Mouse (Mus musculus): ENCODE measurements around the gene Eya2. TPM values are rescaled to one million over a fixed set of nuclear protein-coding genes. Genes with fewer than 3 reads are reported as not detected.

Eya2 gene
- polyA plus RNA-seq, 1 experiment from 2014 or later: 6.9 TPM

- H3K4me2 ChIP-seq (ENCODE audit: low read depth, low read length): no peak overlapping the region
- H3K27me3 ChIP-seq (ENCODE audit: control insufficient read depth, insufficient read depth, low read depth, low read length): no peaks in the 10 kb centered on the region
- H3K27ac ChIP-seq (ENCODE audit: low read length): no peak overlapping the region
- 18% methylated on average over 14 of the region's 14 CpGs for WGBS
- no peaks in the 10 kb centered on the region for H3K36me3 ChIP-seq (ENCODE audit: control insufficient read depth, insufficient read depth, low read length)
- no peak overlapping the region for H3K9ac ChIP-seq (ENCODE audit: low read length)
- no peak overlapping the region for H3K4me3 ChIP-seq (ENCODE audit: low read length)
- no peaks in the 10 kb centered on the region for H3K9me3 ChIP-seq (ENCODE audit: control insufficient read depth, low read length)
- peak; percentile 42; the same call in 1 of the 2 replicates for ATAC-seq (ENCODE audit: low read depth)
- peaks cover 13% of the 10 kb centered on the region for H3K4me1 ChIP-seq (replicated peaks; ENCODE audit: control insufficient read depth, insufficient read depth, low read length)
These were observed 58.4 kb downstream of the Eya2 start for GRCm38 (mm10) chr2:165653001-165653921.

GRCm38 (mm10) chr2:165654151-165654550, 59.3 kb downstream of the Eya2 start:
- Histone ChIP-seq H3K27me3 (ENCODE audit: control insufficient read depth, insufficient read depth, low read depth, low read length) (no peaks in the 10 kb centered on the region), H3K4me1 (replicated peaks; ENCODE audit: control insufficient read depth, insufficient read depth, low read length) (peaks cover 13% of the 10 kb centered on the region), H3K27ac (ENCODE audit: low read length) (no peak overlapping the region), H3K9ac (ENCODE audit: low read length) (no peak overlapping the region), H3K36me3 (ENCODE audit: control insufficient read depth, insufficient read depth, low read length) (no peaks in the 10 kb centered on the region), H3K9me3 (ENCODE audit: control insufficient read depth, low read length) (no peaks in the 10 kb centered on the region), H3K4me2 (ENCODE audit: low read depth, low read length) (no peak overlapping the region), H3K4me3 (ENCODE audit: low read length) (no peak overlapping the region)
- 38% methylated on average over 9 of the region's 9 CpGs for WGBS
- ATAC-seq (ENCODE audit: low read depth): no peak

DNA sequence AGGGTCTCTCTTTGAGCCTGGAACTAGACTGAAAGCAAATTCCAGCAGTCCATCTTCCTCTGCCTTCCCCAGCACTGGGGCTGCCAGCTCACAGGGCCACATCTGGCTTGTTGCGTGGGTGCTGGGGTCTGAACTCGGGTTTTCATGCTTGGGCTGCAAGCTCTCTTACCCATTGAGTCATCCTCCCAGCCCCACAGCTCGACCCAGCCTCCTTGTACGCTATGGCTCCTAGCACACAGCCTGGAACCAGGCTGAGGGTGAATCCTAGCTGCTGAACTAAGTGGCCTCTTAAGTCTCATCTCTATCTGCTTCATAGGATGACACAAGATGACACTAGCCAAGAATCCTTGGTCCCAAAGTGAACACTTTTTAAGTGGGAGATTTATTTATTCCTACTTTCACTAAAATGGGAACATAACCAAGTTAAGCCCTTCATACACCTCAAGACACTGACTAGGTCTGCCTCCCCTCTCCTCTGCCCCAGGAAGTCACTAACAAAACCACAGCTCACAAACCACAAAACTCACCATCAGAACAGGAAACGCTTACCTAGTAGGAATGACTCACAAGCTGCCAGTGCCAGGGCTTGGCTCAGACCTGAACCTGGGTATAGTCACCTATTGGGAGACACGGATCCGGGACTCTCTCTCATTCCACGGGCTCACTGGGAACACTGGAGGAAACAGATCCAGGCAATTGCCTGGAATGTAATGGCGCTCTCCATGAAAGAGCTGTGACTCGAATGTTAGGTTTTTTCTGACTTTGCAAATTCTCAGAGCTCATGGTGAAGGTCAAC, 60.1 kb downstream of the Eya2 start:
- no peak for ATAC-seq (ENCODE audit: low read depth)
- no peaks in the 10 kb centered on the region for H3K27me3 ChIP-seq (ENCODE audit: control insufficient read depth, insufficient read depth, low read depth, low read length)
- H3K9ac ChIP-seq (ENCODE audit: low read length): no peak overlapping the region
- H3K4me1 ChIP-seq (replicated peaks; ENCODE audit: control insufficient read depth, insufficient read depth, low read length): peaks cover 13% of the 10 kb centered on the region
- 69% methylated on average over 10 of the region's 10 CpGs for WGBS
- no peak overlapping the region for H3K4me2 ChIP-seq (ENCODE audit: low read depth, low read length)
- no peak overlapping the region for H3K27ac ChIP-seq (ENCODE audit: low read length)
- no peaks in the 10 kb centered on the region for H3K36me3 ChIP-seq (ENCODE audit: control insufficient read depth, insufficient read depth, low read length)
- no peaks in the 10 kb centered on the region for H3K9me3 ChIP-seq (ENCODE audit: control insufficient read depth, low read length)
- no peak overlapping the region for H3K4me3 ChIP-seq (ENCODE audit: low read length)

GRCm38 (mm10) chr2:165656541-165656940, 61.7 kb downstream of the Eya2 start:
- Histone ChIP-seq H3K4me2 (ENCODE audit: low read depth, low read length) (no peak overlapping the region), H3K4me1 (replicated peaks; ENCODE audit: control insufficient read depth, insufficient read depth, low read length) (peaks cover 13% of the 10 kb centered on the region), H3K4me3 (ENCODE audit: low read length) (no peak overlapping the region), H3K27ac (ENCODE audit: low read length) (no peak overlapping the region), H3K36me3 (ENCODE audit: control insufficient read depth, insufficient read depth, low read length) (no peaks in the 10 kb centered on the region), H3K9me3 (ENCODE audit: control insufficient read depth, low read length) (no peaks in the 10 kb centered on the region), H3K27me3 (ENCODE audit: control insufficient read depth, insufficient read depth, low read depth, low read length) (no peaks in the 10 kb centered on the region), H3K9ac (ENCODE audit: low read length) (no peak overlapping the region)
- WGBS: 66% methylated on average over 4 of the region's 4 CpGs
- ATAC-seq (ENCODE audit: low read depth): no peak

- H3K27ac ChIP-seq (ENCODE audit: low read length): no peak overlapping the region
- H3K4me1 ChIP-seq (replicated peaks; ENCODE audit: control insufficient read depth, insufficient read depth, low read length): peaks cover 13% of the 10 kb centered on the region
- no peaks in the 10 kb centered on the region for H3K27me3 ChIP-seq (ENCODE audit: control insufficient read depth, insufficient read depth, low read depth, low read length)
- 0 out of 2 replicates have a peak overlapping the region, but pooled peaks have one; percentile 12 for H3K9ac ChIP-seq (ENCODE audit: low read length)
- H3K9me3 ChIP-seq (ENCODE audit: control insufficient read depth, low read length): no peaks in the 10 kb centered on the region
- no peaks in the 10 kb centered on the region for H3K36me3 ChIP-seq (ENCODE audit: control insufficient read depth, insufficient read depth, low read length)
- 59% methylated on average over 6 of the region's 6 CpGs for WGBS
- no peak for ATAC-seq (ENCODE audit: low read depth)
- no peak overlapping the region for H3K4me3 ChIP-seq (ENCODE audit: low read length)
- no peak overlapping the region for H3K4me2 ChIP-seq (ENCODE audit: low read depth, low read length)
These were observed 62.1 kb downstream of the Eya2 start for GRCm38 (mm10) chr2:165656956-165657355.

DNA sequence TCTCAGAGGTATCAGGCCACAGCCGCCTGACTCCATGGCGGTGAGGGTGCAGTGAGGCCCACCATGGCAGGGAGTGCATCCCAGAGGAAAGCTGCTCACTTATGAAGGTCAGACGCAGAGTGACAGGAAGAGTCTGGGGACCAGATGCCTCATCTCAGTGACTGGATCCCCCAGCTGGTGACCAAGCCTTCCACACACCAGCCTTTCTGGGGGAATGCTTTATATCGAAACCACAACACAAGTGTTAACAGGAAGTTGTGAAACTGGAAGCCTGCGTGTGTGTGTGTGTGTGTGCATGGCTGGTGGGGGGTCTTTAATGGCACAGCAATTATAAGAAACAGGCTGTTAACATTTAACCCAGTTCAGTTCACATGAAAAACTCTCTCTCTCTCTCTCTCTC, 64.7 kb downstream of the Eya2 start:
- WGBS: 58% methylated on average over 5 of the region's 5 CpGs
- Histone ChIP-seq H3K4me2 (ENCODE audit: low read depth, low read length) (no peak overlapping the region), H3K4me1 (replicated peaks; ENCODE audit: control insufficient read depth, insufficient read depth, low read length) (no peaks in the 10 kb centered on the region), H3K36me3 (ENCODE audit: control insufficient read depth, insufficient read depth, low read length) (no peaks in the 10 kb centered on the region), H3K27me3 (ENCODE audit: control insufficient read depth, insufficient read depth, low read depth, low read length) (no peaks in the 10 kb centered on the region), H3K9ac (ENCODE audit: low read length) (no peak overlapping the region), H3K27ac (ENCODE audit: low read length) (no peak overlapping the region), H3K4me3 (ENCODE audit: low read length) (no peak overlapping the region), H3K9me3 (ENCODE audit: control insufficient read depth, low read length) (no peaks in the 10 kb centered on the region)
- ATAC-seq (ENCODE audit: low read depth): peak; percentile 56; the same call in 1 of the 2 replicates

- 84% methylated on average over 7 of the region's 7 CpGs for WGBS
- H3K27me3 ChIP-seq (ENCODE audit: control insufficient read depth, insufficient read depth, low read depth, low read length): no peaks in the 10 kb centered on the region
- ATAC-seq (ENCODE audit: low read depth): no peak
These were observed 68.4 kb downstream of the Eya2 start for GRCm38 (mm10) chr2:165663266-165663665.

DNA sequence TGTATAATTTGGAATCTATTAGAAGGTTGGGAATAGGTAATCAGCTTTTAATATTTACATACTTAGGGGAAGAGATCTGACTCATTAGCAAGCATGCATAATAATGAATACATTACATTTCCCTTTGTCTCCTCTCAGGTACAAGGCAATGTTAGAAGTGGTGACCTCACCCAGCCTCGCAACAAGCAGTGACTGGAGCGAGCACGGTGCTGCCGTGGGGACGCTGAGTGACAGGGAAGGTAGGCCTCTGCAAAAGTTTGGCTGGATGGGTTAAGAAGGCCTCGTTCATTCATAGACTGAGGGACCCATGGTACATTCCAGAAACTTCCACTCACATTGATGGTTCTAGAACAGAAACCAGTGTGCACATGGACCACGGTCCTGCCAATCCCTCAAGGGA, 69.8 kb downstream of the Eya2 start:
- H3K27me3 ChIP-seq (ENCODE audit: control insufficient read depth, insufficient read depth, low read depth, low read length): no peaks in the 10 kb centered on the region
- no peak overlapping the region for H3K4me2 ChIP-seq (ENCODE audit: low read depth, low read length)
- no peak overlapping the region for H3K9ac ChIP-seq (ENCODE audit: low read length)
- peak overlapping the region; percentile 52 for H3K27ac ChIP-seq (ENCODE audit: low read length)
- no peaks in the 10 kb centered on the region for H3K36me3 ChIP-seq (ENCODE audit: control insufficient read depth, insufficient read depth, low read length)
- H3K4me1 ChIP-seq (replicated peaks; ENCODE audit: control insufficient read depth, insufficient read depth, low read length): peaks cover 3% of the 10 kb centered on the region
- H3K4me3 ChIP-seq (ENCODE audit: low read length): no peak overlapping the region
- ATAC-seq (ENCODE audit: low read depth): no peak
- H3K9me3 ChIP-seq (ENCODE audit: control insufficient read depth, low read length): no peaks in the 10 kb centered on the region
- WGBS: 70% methylated on average over 7 of the region's 7 CpGs

More at GRCm38 (mm10) chr2:165663266-165663665, 68.4 kb downstream of the Eya2 start:
- Histone ChIP-seq H3K4me3 (ENCODE audit: low read length) (no peak overlapping the region), H3K9ac (ENCODE audit: low read length) (no peak overlapping the region), H3K4me2 (ENCODE audit: low read depth, low read length) (no peak overlapping the region), H3K9me3 (ENCODE audit: control insufficient read depth, low read length) (no peaks in the 10 kb centered on the region), H3K4me1 (replicated peaks; ENCODE audit: control insufficient read depth, insufficient read depth, low read length) (peaks cover 3% of the 10 kb centered on the region), H3K27ac (ENCODE audit: low read length) (no peak overlapping the region), H3K36me3 (ENCODE audit: control insufficient read depth, insufficient read depth, low read length) (no peaks in the 10 kb centered on the region)

GRCm38 (mm10) chr2:165665176-165665575, 70.3 kb downstream of the Eya2 start:
- H3K4me3 ChIP-seq (ENCODE audit: low read length): no peak overlapping the region
- H3K27ac ChIP-seq (ENCODE audit: low read length): peak overlapping the region; percentile 52
- no peaks in the 10 kb centered on the region for H3K36me3 ChIP-seq (ENCODE audit: control insufficient read depth, insufficient read depth, low read length)
- H3K9me3 ChIP-seq (ENCODE audit: control insufficient read depth, low read length): no peaks in the 10 kb centered on the region
- peaks cover 3% of the 10 kb centered on the region for H3K4me1 ChIP-seq (replicated peaks; ENCODE audit: control insufficient read depth, insufficient read depth, low read length)
- no peak overlapping the region for H3K9ac ChIP-seq (ENCODE audit: low read length)
- no peak overlapping the region for H3K4me2 ChIP-seq (ENCODE audit: low read depth, low read length)
- no peaks in the 10 kb centered on the region for H3K27me3 ChIP-seq (ENCODE audit: control insufficient read depth, insufficient read depth, low read depth, low read length)
- 43% methylated on average over 5 of the region's 5 CpGs for WGBS
- no peak for ATAC-seq (ENCODE audit: low read depth)
